Mouse (Mus musculus) left cerebral cortex, adult 11 months (tissue): ENCODE results near the gene Cct4.

Source experiments
- DNase-seq: peaks from one replicate; pipeline ENCODE4 v3.0.0; 2022; ENCODE audit warnings: low spot score

Gene Cct4

GRCm38 (mm10) chr11:23047252-23047651 is 56.9 kb downstream of the Cct4 start:
- DNase-seq = no peak

- no peak for DNase-seq
Observed at GRCm38 (mm10) chr11:23047663-23048582, 57.6 kb downstream of the Cct4 start.

GRCm38 (mm10) chr11:23049642-23050041 is 59.3 kb downstream of the Cct4 start:
- DNase-seq = no peak

GRCm38 (mm10) chr11:23052353-23052752 is 62.0 kb downstream of the Cct4 start:
- no peak for DNase-seq
